Mouse (Mus musculus): ENCODE results near the gene Dcpp2.
A peak's percentile ranks its signal among the peaks of the same experiment; 100 is the strongest.
"Not testable (repeated sequence)": the region's sequence is repeated elsewhere in the genome, so short reads cannot be mapped to it uniquely, and the experiment has no call there.

Dcpp2 gene

DNA sequence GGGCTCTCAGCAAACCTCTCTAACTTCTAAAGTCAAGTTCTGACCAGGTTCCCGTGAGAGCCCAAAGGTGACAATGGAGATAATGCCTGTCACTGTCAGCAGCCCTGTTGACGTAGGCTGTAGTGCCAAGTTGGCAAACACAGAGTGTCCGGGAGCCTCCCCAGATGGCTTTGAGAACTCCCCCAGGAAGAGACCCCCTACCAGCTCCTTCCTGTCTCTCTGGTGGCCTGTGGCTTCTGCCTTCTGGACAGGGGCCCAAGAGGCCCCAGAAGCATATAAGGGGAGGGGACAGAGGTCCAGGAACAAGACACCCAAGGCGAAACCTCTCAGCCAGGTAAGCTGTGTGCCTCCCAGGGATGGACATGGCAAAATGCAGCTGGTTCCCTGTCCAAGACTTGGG lies at the start of gene Dcpp2, which contains the start of gene Dcpp1:
Gene Dcpp2 (plus strand): TSS at position 305 of the 400 bp plus-strand sequence.
Gene Dcpp1 (plus strand): TSS at position 301 of the 400 bp plus-strand sequence.
- not testable (repeated sequence) for DNase-seq (ENCODE audit: extremely low read depth, low read depth, low spot score)

DNA sequence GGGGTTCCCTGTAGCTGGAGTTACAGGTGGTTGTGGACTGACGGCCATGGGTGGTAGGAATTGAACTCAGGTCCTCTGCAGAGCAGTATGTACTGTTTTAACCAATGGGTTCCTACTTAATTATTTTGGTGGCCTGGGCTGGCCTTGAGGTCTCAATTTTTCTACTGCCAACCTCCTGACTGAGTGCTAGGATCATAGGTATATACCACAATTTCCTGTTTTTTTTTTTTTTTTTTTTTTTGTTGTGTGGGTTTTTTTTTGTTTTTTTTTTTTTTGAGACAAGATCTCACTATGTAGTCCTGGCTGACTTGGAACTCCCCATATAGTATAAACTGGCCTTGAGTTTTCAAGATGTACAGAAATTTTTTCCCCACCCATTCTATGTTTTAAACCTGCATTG lies 49.5 kb upstream of the Dcpp2 start:
- no peak for DNase-seq (ENCODE audit: extremely low read depth, low read depth, low spot score)

DNA sequence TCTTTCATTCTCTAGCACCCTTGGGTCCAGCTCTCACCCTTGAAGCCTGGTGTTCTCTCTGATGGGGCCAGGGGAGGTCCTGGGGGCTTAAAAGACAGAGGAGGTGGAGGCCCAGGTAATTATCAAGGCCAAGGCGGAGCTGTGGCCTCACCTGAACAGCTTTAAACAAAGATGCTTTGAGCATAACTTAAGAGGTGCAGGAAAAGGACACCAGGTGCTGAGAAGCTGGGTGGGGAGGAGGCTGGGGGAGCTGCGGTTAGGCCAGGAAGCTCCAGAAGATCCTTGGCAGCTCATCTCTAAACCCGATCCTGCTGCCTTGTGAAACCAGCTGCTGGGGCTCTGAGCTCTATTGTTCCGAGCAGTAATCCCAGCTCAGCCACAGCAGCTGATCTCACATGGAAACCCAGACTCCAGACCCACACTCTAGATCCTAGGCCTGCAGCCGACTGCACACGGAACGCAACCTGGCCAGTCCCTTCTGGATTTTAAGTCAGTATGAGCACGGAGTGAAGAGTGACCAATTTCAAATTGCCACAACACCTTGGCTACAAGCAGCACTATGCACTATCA lies 44.6 kb upstream of the Dcpp2 start, which contains the start of gene Prss33:
Gene Prss33 (minus strand): TSS at position 51 of the 570 bp plus-strand sequence.
- no peak for DNase-seq (ENCODE audit: extremely low read depth, low read depth, low spot score)

DNA sequence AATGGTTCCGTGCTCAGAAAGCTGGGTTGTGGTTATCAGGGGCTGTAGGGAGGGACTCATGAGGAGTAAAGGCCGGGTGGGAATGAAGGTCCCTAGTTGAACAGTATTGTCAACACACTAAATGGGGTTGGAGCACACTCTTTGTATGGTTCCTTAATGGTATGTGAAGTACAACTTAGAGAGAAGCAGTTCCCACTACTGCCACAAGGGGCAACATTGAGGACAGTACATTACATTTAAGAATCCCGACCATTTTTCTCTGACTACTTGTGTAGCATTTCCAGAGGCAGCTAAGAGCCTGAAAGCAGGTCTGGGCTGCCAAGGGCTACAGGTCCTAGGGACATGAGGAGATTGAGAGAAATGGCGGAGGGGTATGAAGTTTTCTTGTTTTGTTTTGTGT lies 39.5 kb upstream of the Dcpp2 start:
- DNase-seq (ENCODE audit: extremely low read depth, low read depth, low spot score): no peak

DNA sequence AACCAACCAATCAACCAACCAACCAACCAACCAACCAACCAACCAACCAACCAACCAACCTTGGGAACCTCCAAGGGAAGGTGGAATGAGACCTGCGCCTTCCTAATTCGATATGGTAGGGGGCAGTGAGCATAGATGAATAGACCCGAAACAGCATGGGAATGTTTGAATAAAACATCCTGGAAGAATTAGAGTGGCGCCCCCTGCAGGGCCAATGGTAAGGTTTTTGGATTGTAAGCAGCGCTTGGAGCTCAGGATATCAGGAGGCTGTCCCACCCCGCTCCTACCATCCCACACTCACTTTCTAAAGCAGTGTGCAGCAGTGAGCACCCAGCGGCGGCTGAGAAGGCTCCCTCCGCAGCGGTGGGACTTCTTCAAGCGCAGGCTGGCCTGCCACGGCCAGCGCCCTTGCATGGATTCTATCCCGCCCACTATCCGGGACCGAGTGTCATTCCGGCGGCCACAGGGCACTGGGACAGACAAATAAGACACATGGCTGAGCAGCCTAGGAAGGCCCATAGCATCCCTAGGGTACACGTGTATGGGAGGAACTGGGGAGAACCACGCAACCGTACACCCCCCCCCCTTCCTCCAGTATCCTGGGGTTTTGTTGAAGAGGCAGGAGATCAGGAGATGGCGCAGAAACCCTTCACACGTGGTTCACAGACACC lies 37.4 kb upstream of the Dcpp2 start:
- DNase-seq (ENCODE audit: extremely low read depth, low read depth, low spot score): no peak

DNA sequence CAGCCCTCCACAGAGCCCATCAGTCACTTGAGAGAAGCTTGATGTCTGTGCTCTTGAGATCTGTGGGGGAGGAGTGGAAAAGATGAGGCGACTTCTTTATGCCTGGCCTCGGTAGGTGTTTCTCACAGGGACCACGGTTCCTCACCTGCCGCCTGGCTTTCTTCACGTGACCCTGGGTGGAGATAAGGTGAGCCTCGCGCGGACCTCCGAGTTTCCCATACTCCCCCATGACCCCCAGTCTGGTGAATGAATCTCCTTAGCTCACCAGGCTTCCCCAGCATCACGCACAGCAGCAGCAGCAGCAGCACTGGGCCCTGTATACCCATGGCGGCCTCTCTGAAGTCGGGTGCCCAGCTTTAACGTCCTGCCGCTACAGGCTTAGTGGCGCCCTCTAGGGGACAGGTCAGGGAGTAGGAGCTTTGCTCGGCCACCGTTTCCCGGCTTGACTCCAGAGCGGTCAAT lies 36.8 kb upstream of the Dcpp2 start, which contains the start of the genes Prss32 and Prss41:
Gene Prss32 (plus strand): TSS at position 44 of the 462 bp plus-strand sequence.
Gene Prss41 (minus strand): TSS at position 361 of the 462 bp plus-strand sequence.
- DNase-seq (ENCODE audit: extremely low read depth, low read depth, low spot score): no peak

DNA sequence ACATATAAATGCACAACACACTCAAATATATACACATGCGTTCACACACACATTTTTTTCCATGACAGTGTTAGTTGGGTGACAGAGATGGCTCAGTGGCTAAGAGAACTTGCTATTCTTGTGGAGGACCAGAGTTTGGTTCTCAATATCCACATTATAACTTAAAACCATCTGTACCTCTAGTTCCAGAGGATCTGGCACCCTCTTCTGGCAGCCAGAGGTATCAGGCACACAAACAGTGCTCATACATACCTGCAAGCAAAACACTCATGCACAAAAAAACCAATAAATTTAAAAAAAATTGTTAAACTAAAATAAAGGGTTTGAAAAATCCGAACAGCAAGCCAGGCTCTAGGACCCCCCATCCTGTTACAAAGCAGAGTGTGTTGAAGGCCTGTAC lies 30.7 kb upstream of the Dcpp2 start:
- no peak for DNase-seq (ENCODE audit: extremely low read depth, low read depth, low spot score)

DNA sequence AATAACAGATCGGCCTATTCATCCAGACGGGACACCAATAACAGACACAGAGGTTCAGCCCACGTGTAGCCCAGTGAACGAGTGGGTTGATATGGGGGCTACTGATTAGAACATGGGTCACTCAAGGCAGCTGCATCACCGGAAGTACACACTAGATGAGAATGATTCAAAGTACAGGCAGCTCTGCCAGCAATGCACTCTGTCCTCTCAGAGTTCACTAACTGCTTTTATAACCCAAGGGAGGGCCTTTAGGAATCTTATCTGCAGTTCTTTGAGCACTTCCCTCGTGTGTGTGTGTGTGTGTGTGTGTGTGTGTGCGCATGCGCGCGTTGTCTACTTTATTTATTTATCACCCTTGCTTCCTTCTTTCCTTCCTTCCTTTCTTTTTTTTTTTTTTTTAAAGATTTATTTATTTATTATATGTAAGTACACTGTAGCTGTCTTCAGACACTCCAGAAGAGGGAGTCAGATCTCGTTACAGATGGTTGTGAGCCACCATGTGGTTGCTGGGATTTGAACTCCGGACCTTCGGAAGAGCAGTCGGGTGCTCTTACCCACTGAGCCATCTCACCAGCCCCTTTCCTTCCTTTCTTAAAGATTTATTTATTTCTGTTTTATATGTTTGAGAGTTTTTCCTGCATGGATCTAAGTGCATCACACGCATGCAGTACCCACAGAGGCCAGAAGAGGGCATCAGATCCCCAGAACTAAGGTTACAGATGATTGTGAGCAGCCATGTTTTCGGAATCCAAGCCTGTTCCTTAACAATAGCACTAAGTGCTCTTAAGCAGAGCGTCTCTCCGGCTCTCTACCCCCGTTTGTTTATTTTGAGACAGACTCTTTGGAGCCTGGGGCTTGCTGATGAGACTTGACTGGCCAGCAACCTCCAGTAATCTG lies 29.6 kb upstream of the Dcpp2 start:
- DNase-seq (ENCODE audit: extremely low read depth, low read depth, low spot score): no peak

DNA sequence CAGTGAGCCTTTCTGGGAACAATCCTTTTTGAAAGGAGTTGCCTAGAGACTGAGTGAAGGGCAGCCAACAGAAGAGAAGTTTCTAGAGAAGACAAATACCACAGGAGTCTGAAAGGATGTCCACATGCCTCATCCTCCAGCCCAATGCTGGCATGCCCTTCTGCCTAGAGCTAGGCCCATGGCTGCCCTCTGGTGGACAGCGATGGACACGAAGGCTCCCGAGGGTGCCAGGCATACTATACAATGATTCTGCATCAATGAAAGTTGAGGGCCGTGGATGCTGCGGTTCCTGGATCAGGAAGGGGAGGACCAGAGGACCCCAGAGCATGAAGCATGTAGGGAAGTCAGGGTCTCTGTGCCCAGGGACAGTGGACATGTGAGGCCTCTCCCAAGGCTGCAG lies 27.4 kb upstream of the Dcpp2 start:
- DNase-seq (ENCODE audit: extremely low read depth, low read depth, low spot score): no peak

DNA sequence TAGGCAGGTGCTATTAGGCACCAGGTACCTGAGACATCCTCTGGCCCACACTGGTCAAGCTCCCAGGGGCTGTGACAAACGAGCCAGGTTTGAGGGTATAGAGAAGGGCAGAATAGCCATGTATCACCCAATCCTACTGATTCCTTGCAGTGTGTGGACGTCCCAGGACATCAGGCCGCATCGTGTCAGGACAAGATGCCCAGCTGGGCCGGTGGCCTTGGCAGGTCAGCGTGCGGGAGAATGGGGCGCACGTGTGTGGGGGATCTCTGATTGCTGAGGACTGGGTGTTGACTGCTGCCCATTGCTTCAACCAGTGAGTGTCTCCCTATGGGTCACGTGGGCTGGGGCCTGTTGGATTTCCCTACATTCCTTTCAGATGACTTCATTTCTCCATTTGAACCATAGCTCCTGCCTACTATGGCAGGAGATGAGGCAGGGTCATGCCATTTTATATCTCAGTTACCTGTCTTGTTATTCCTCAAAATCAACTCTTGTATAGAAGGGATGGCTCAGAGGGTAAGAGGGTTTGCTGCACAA lies 26.4 kb upstream of the Dcpp2 start:
- DNase-seq (ENCODE audit: extremely low read depth, low read depth, low spot score): no peak

DNA sequence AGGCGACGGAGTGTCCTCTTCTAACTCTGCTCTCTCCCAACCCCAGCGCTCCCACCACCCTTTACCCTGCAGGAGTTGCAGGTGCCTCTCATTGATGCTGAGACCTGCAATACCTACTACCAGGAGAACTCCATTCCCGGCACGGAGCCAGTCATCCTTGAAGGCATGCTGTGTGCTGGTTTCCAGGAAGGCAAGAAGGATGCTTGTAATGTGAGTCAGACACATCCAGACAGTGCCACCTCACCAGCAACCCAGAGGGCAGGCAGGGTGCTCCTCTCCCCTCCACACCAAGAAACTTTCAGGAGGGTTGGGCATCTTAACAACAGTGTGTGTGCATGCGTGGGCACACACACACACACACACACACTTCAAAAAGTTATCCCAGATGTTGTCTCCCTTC lies 23.5 kb upstream of the Dcpp2 start:
- DNase-seq (ENCODE audit: extremely low read depth, low read depth, low spot score): no peak

DNA sequence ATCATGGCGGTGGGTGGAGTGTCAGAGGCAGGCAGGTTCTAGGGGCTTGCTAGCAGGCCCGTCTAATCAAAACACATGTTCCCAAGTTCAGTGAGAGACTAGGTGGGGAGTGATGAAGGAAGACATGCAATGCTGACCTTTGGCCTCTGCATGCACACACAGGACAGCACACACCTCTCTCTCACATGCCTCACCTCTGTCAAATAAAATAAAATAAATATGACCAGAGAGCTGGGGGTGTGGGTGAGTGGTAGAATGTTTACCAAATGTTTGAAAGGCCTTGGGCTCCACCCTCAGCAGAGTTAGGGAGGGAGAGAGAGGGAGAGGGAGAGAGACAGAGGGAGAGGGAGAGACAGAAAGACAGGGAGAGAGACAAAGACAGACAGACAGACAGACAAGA lies 22.8 kb upstream of the Dcpp2 start:
- no peak for DNase-seq (ENCODE audit: extremely low read depth, low read depth, low spot score)

DNA sequence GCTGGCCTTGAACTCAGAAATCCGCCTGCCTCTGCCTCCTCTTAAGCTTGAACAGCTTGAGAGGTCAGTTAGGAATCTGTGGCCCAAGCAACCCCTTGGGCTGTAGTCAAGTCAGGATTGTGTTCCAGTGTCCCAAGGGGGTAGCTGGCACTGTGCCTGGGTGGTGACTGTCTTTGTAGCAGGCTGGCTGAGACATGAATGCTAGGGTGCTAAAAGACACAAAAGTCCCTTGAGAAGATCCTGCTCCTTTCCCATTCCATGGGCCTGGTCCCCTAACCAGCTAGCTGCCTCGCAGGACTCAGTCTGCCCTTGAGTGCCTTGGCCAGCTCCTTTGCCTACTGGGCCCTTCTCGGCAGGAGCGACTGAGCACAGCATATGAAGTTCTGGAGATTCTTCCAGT lies 17.8 kb upstream of the Dcpp2 start:
- no peak for DNase-seq (ENCODE audit: extremely low read depth, low read depth, low spot score)

DNA sequence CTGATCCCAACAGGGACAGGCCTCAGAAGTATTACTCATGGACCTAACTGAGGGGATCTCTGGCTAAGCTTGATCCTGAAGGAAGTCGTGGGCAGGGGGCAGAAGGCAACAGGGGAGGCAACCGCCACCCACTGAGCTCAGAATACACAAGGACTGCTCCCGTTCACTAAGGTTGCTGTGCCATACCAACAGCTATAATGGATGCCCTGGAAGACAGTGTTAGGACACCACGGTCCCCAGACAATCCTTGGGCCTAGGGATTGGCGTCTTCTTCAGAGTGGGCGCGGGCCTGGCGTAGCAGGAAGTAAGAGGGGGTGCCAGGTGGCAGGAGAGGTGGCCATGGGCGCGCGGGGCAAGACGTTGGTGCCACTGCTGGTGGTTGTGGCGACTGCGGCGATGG lies 12.9 kb upstream of the Dcpp2 start, which contains the start of gene Prss21:
Gene Prss21 (plus strand): TSS at position 301 of the 400 bp plus-strand sequence.
- DNase-seq (ENCODE audit: extremely low read depth, low read depth, low spot score): no peak

DNA sequence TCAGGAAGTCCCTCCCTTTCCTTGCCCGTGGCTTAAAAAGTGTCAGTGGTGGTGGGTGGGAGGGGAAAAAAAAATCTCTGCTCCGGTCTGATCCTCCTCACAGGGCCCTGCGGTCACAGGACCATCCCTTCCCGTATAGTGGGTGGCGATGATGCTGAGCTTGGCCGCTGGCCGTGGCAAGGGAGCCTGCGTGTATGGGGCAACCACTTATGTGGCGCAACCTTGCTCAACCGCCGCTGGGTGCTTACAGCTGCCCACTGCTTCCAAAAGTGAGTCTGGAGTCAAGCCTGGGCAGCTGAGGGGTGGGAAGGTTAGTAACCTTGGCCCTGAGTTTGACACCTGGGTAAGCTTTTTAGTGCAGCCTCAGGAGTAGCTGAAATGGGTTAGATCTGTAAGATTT lies 12.2 kb upstream of the Dcpp2 start:
- peak; percentile 52 for DNase-seq (ENCODE audit: extremely low read depth, low read depth, low spot score)

DNA sequence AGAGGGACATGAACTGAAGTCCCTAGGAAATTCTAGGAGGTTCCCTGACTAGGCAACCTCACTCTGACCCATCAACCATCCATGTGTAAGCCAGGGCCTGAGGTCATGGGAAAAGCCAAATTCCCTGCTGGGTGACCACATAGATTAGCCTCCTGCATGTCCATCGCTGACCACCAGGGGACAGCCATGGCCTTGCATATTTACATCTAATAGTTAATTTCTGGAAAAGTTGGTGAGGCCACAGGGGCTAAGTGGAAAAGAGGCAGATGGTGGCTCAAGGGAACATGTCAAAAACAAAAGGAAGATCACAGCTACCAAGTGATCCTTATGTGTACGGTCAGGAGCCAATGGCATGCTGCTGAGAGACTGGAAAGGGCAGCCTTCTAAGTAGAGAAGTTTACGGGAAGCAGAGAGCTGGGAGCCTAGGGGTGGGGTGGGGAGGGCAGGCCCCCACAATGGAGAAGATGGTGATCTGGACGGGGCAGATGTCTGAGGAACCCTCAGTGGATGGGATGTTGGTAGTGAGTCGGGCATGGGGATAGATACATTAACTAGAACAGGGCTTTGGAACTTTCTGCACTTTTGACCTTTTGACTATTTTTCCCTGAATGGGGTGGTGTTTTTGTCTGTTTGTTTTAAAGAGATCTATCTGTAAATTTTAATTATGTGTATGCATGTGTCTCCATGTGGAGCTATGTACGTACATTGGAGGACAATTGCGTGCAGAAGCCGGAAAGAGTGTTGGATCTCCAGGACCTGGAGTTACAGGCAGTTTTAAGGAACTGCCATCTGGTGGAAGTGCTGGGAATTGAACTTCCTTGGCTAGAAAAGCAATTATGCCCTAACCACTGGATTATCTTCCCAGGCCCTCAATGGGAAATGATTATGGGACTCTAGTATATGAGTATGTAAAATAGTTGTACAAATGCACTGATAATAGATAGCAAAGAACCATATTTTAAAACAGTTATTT lies 6.5 kb upstream of the Dcpp2 start:
- no peak for DNase-seq (ENCODE audit: extremely low read depth, low read depth, low spot score)

DNA sequence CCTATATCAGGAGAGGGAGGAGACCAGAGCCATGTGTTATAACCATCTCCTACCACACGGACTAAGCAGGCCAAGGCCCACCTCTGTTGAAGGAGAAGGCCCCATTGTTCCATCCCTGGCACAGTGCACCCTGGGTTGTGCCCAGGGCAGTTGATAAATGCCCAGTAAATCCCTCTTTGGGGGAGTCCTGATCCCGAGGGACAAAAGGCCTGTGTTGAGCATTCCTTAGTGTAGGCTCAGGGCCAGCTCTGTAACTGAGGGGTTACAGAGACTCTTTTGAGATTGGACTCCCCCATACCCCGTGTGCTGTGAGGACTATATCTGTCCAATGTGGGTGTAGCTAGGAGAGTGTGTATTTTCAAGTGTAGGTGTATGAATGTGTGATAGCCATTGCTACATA lies 3.9 kb upstream of the Dcpp2 start:
- no peak for DNase-seq (ENCODE audit: extremely low read depth, low read depth, low spot score)

DNA sequence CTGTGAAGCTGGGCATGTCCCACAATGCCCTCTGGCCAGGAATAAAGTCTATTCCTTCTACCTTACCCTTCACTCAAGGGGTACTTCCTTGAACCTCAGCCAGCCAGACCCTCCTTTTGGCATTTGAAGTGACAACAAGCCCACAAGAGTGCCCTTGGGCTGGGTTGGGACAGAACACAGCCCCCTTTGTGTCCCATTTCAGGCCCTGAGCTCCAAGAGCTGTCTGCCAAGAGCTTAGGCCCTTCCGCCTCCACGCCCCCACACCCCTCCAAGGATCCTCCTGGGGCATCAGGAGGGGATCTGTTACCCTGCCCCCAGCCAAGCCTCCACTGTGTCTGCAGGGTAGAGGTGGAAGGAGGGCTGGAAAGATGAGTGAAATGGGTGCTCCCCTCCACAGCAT lies 3.5 kb upstream of the Dcpp2 start:
- no peak for DNase-seq (ENCODE audit: extremely low read depth, low read depth, low spot score)

DNA sequence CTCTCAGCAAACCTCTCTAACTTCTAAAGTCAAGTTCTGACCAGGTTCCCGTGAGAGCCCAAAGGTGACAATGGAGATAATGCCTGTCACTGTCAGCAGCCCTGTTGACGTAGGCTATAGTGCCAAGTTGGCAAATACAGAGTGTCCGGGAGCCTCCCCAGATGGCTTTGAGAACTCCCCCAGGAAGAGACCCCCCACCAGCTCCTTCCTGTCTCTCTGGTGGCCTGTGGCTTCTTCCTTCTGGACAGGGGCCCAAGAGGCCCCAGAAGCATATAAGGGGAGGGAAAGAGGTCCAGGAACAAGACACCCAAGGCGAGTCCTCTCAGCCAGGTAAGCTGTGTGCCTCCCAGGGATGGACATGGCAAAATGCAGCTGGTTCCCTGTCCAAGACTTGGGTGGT lies 36.5 kb downstream of the Dcpp2 start, which contains the start of gene Dcpp3:
Gene Dcpp3 (plus strand): TSS at position 301 of the 400 bp plus-strand sequence.
- DNase-seq (ENCODE audit: extremely low read depth, low read depth, low spot score): not testable (repeated sequence)

DNA sequence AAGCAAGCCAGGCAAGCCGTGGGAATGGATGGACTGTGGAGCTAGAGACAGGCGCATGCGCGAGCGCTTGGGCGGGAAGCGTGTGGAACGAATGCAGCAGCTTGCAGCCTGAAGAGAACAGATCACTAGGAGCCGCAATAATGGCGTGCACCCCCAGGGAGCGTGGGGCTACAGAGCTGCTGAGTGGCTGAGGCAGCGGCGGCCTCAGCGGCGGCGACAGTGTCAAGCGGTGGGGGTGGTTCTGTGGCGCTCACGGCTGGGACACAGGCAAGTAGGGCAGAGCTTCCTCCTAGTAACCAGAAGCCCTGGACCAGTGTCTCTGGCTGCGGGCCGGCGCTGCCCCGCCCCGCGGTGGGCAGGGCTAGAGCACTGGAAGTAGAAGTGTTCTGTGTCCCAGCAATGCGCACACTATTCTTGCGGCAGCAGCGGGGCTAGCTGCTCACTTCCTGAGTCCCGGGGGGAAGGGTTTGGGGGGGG lies 43.9 kb downstream of the Dcpp2 start:
- DNase-seq (ENCODE audit: extremely low read depth, low read depth, low spot score): no peak
